Mouse (Mus musculus): ENCODE measurements around the gene Kif24. TPM values are rescaled to one million over a fixed set of nuclear protein-coding genes. Genes with fewer than 3 reads are reported as not detected.

The Kif24 gene
- total and polyA plus RNA-seq, 2 experiments from 2014 or later, result 1.4 to 4.9 TPM

DNA sequence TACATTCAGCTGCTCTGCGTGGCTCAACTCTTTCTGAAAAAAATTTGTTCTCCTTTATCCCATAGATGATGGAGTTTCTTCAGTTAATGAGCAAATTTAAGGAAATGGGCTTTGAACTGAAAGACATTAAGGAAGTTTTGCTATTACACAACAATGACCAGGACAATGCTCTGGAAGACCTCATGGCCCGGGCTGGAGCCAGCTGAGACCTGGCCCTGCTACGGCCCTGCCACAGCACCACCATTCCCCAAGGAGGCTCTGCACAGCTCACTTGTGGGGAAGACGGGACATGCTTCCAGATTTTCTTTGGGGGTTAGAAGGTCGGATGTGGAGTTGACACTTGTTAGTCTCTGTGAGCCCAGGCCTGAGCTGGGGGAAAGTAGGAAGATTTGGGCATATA, 76.1 kb downstream of the Kif24 start:
- Histone ChIP-seq H3K36me3 (ENCODE audit: insufficient read depth, low read length) (peaks cover 23% of the 10 kb centered on the region), H3K4me2 (ENCODE audit: low read depth, low read length, poor library complexity, severe bottlenecking) (no peak overlapping the region), H3K4me3 (ENCODE audit: low read depth, low read length) (no peak overlapping the region), H3K27ac (ENCODE audit: low read depth, low read length) (no peak overlapping the region), H3K9me3 (ENCODE audit: low read length) (no peaks in the 10 kb centered on the region), H3K27me3 (ENCODE audit: insufficient read depth, low read length) (no peaks in the 10 kb centered on the region), H3K9ac (replicated peaks; ENCODE audit: low read length, poor library complexity, severe bottlenecking) (no peak overlapping the region), H3K4me1 (ENCODE audit: insufficient read depth, low read length) (no peaks in the 10 kb centered on the region)
- ATAC-seq (ENCODE audit: low FRiP score), result no peak
- TF ChIP-seq CTCF (IDR thresholded peaks at IDR 0.05), result no peak
- no peak for DNase-seq (ENCODE audit: low spot score)
- WGBS, result 85% methylated on average over 5 of the region's 5 CpGs

- TF ChIP-seq CTCF (IDR thresholded peaks at IDR 0.05), result no peak
- 89% methylated on average over 7 of the region's 7 CpGs for WGBS
- Histone ChIP-seq H3K27me3 (ENCODE audit: insufficient read depth, low read length) (no peaks in the 10 kb centered on the region), H3K4me3 (ENCODE audit: low read depth, low read length) (no peak overlapping the region), H3K4me1 (ENCODE audit: insufficient read depth, low read length) (no peaks in the 10 kb centered on the region), H3K9ac (replicated peaks; ENCODE audit: low read length, poor library complexity, severe bottlenecking) (no peak overlapping the region), H3K4me2 (ENCODE audit: low read depth, low read length, poor library complexity, severe bottlenecking) (no peak overlapping the region), H3K9me3 (ENCODE audit: low read length) (no peaks in the 10 kb centered on the region), H3K27ac (ENCODE audit: low read depth, low read length) (no peak overlapping the region), H3K36me3 (ENCODE audit: insufficient read depth, low read length) (peaks cover 25% of the 10 kb centered on the region)
- no peak for ATAC-seq (ENCODE audit: low FRiP score)
- no peak for DNase-seq (ENCODE audit: low spot score)
These were observed 76.8 kb downstream of the Kif24 start for GRCm38 (mm10) chr4:41387755-41388469.

DNA sequence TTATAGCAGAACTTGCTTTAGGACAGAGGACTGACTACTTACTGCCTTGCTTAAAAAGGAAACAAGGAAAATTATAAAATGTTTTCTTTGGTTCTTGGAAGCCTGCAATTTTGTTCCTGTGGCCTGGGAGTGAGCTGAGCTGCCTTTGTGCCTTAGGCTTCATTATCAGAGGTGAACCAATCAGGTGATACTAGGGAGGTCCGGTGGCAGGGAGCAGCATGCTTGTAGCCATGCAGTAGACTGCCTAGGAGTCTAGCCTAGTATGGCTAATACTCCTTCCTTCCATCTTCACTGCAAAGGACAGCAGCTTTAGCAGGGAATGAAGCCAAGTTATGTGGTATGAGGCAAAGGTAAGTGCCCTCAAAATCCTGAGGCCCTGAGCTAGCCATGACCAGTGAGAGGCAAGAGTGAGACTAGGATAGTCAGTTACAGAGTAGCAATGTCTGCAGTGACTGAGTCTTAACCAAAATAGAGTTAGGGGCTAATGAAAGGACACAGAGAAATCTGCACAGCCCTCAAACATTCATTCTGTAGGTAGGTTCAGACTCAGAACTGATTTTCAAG, 78.2 kb downstream of the Kif24 start:
- TF ChIP-seq CTCF (IDR thresholded peaks at IDR 0.05), result no peak
- DNase-seq (ENCODE audit: low spot score), result no peak
- no peaks in the 10 kb centered on the region for H3K27me3 ChIP-seq (ENCODE audit: insufficient read depth, low read length)
- no peaks in the 10 kb centered on the region for H3K9me3 ChIP-seq (ENCODE audit: low read length)
- H3K36me3 ChIP-seq (ENCODE audit: insufficient read depth, low read length), result peaks cover 21% of the 10 kb centered on the region
- ATAC-seq (ENCODE audit: low FRiP score), result no peak
- no peak overlapping the region for H3K4me3 ChIP-seq (ENCODE audit: low read depth, low read length)
- no peak overlapping the region for H3K4me2 ChIP-seq (ENCODE audit: low read depth, low read length, poor library complexity, severe bottlenecking)
- WGBS, result 77% methylated on average over 1 of the region's 1 CpGs
- no peak overlapping the region for H3K9ac ChIP-seq (replicated peaks; ENCODE audit: low read length, poor library complexity, severe bottlenecking)
- H3K4me1 ChIP-seq (ENCODE audit: insufficient read depth, low read length), result no peaks in the 10 kb centered on the region
- H3K27ac ChIP-seq (ENCODE audit: low read depth, low read length), result no peak overlapping the region; the same call in 1 of the 2 replicates

GRCm38 (mm10) chr4:41381213-41381950, 83.3 kb downstream of the Kif24 start:
- no peak overlapping the region for H3K4me3 ChIP-seq (ENCODE audit: low read depth, low read length)
- TF ChIP-seq CTCF (IDR thresholded peaks at IDR 0.05), result no peak
- H3K27me3 ChIP-seq (ENCODE audit: insufficient read depth, low read length), result no peaks in the 10 kb centered on the region
- no peak overlapping the region for H3K9ac ChIP-seq (replicated peaks; ENCODE audit: low read length, poor library complexity, severe bottlenecking)
- no peak overlapping the region for H3K27ac ChIP-seq (ENCODE audit: low read depth, low read length)
- no peaks in the 10 kb centered on the region for H3K4me1 ChIP-seq (ENCODE audit: insufficient read depth, low read length)
- DNase-seq (ENCODE audit: low spot score) (no peak), ATAC-seq (ENCODE audit: low FRiP score) (no peak)
- H3K4me2 ChIP-seq (ENCODE audit: low read depth, low read length, poor library complexity, severe bottlenecking), result no peak overlapping the region
- H3K9me3 ChIP-seq (ENCODE audit: low read length), result no peaks in the 10 kb centered on the region
- peaks cover 28% of the 10 kb centered on the region for H3K36me3 ChIP-seq (ENCODE audit: insufficient read depth, low read length)
- WGBS, result 92% methylated on average over 5 of the region's 5 CpGs

DNA sequence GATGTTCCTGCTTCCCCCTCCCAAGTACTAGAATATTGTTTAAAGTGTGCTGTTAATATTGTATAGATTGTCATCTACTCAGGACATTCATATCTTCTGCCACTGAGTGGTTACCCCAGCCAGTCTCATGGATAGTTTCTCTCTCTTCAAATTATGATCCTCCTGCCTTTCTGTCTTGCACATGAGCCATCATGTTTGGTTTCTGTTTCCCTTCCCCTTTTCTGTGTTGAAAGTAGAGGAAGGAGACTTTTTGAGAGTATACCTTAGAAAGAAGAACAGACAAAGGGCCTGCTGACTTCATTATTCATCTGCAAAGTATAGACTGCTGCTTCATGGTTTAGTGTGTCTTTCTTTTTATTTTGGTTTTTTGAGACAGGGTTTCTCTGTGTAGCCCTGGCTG, 87.1 kb downstream of the Kif24 start:
- no peak for TF ChIP-seq CTCF (IDR thresholded peaks at IDR 0.05)
- Histone ChIP-seq H3K27ac (ENCODE audit: low read depth, low read length) (no peak overlapping the region), H3K4me2 (ENCODE audit: low read depth, low read length, poor library complexity, severe bottlenecking) (no peak overlapping the region), H3K9ac (replicated peaks; ENCODE audit: low read length, poor library complexity, severe bottlenecking) (no peak overlapping the region), H3K4me1 (ENCODE audit: insufficient read depth, low read length) (no peaks in the 10 kb centered on the region), H3K36me3 (ENCODE audit: insufficient read depth, low read length) (peaks cover 23% of the 10 kb centered on the region), H3K9me3 (ENCODE audit: low read length) (no peaks in the 10 kb centered on the region), H3K4me3 (ENCODE audit: low read depth, low read length) (no peak overlapping the region), H3K27me3 (ENCODE audit: insufficient read depth, low read length) (no peaks in the 10 kb centered on the region)
- ATAC-seq (ENCODE audit: low FRiP score) (no peak), DNase-seq (ENCODE audit: low spot score) (no peak)
